Mouse (Mus musculus) cerebellum, adult 18-20 months (tissue): ENCODE results near the gene D17H6S53E.

Experiments
- DNase-seq, 2 experiments: peaks; one replicate each; pipeline ENCODE4 v3.0.0; 2021

D17H6S53E gene

GRCm38 (mm10) chr17:35162730-35163129 is 36.6 kb downstream of the D17H6S53E start:
- peak in 1 of 2 experiments; percentile 41 for DNase-seq

- no peak for DNase-seq
Measured at GRCm38 (mm10) chr17:35163326-35164081, 37.3 kb downstream of the D17H6S53E start.

DNA sequence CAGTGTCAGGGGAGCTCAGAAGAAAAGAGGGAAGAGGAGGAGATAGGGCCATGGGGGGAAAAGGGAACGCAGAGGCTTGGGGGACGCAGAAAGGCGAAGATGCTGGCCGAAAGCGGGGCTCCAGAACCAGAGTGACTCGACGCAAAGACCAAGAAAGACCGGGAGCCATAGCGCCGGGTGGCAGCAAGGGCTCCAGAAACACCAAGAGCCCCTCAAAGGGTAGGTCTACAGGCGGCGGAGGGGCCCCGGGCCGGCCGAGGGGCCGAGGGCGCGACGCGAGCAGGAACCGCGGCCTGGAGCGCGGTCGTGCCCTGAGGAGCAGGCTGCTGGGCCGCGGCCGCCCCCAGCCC is 38.0 kb downstream of the D17H6S53E start:
- DNase-seq = no peak

DNA sequence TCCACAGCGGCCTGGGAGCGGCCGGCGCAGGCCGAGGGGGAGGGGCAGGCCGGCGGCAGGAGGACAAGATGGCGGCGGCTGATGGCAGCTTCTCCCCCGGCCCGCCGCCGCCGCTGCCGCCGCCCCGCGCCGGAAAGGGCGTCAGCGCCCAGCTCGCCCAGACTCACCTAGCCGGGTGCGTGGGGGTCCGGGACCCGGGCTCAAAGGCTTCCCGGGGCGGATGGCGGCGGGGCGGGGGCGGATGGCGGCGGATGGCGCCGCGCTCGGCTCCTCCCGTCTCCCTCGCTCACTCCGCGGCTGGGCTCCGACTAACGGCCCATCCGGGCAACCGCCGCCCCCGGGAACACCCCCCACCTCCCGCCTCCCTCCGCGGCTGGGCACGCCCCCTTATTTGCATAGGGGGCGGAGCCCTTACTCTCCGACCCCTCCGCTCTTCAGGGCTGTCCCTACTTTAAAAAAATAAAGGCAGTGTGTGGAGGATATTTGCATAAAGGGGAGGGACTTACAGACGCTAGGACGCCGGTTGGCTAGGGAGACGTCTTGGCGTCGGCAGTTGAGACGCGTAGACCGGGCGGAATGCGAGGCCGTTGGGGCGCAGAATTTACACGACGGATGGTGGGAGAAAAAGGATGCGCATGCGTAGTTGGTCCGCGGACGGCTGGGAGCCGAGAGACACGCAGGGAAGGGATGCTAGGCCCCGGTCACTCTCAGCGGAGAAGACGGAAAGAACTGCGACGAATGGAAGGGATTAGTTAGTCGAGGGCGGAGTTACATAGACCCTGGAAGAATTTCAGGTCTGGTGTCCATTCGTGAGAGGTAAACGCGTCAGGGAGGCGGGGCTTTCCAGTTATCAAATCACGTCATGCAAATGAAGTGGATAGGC is 38.6 kb downstream of the D17H6S53E start, which contains the start of gene Prrc2a:
Gene Prrc2a (minus strand): TSS at position 330 of the 883 bp plus-strand sequence.
- peak; percentile 98 to 99 for DNase-seq

- DNase-seq = no peak
Measured at GRCm38 (mm10) chr17:35165451-35166155, 39.4 kb downstream of the D17H6S53E start.

DNA sequence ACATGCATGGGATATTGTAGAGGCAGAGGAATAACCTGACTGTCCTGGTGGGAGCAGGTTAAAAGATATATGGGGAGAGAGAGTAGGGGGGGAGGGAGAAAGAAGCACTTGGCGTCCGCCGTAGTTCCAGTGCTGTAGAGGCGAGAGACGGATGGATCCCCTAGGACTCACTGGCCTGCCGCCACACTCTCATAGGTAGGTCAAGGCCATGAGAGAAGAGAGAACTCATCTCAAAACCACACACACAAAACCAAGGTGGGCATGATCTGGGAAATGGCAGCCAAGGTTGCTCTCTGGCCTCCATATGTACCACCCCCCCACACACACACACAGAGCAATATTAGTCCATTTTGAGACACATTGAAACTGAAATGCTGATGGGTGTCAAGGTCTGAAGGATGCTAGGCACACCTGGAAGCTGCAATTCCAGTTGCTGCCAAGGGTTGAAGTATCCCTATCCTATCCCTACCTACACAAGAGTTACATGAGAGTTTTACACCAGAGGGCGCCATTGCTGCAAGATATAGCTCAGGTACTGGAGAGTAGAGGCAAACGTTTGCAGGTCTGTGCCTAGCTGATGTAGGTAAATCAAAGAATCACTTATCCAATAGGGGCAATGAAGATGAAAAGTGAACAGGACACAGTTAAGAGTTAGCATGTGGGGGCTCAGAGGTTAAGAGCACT is 40.3 kb downstream of the D17H6S53E start:
- DNase-seq = peak; percentile 76 to 79

DNA sequence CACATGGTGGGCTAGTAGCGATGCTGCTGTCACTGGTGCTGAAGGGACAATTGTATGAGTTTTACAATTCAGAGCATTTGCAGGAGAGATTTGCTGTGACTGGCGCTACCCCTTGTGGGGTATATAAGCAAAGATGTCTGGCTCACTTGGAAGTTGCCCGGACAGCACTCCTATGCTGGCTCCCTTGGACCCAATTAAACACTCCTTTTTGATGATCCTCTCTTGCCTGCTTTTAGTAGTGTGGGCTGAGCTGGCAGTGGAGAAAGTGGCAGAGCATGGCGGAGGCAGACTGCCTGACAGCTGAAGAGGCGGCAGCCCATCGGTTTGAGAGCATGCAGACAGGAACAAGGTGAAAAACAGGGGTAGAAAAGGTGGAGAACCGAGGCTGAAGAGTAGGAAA is 41.6 kb downstream of the D17H6S53E start:
- DNase-seq = no peak

DNA sequence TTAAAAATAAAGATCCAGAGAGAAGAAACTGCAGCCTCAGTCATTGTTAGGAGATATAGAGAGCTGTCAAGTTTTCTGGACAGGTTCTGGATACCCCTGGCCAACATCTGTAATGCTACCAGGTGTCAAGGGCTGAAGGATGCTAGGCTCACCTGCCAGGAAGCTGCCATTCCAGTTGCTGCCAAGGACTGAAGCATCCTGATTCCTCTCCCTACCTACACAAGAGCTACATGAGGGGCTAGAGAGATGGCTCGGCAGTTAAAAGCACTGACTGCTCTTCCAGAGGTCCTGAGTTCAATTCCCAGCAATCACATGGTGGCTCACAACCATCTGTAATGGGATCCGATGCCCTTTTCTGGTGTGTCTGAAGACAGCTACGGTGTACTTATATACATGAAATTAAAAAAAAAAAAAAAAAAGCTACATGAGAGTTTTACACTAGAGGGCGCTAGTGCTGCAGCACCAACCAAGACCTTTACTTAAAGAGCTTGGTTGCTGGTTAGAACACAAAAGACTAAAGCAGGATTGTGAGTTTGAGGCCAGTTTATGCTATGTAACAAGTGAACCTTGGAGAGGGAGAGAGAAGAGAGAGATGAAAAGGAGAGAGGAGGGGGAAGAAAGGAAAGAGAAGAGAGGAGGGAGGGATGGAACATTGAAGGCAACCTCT is 42.5 kb downstream of the D17H6S53E start:
- peak; percentile 32 to 51 for DNase-seq

DNA sequence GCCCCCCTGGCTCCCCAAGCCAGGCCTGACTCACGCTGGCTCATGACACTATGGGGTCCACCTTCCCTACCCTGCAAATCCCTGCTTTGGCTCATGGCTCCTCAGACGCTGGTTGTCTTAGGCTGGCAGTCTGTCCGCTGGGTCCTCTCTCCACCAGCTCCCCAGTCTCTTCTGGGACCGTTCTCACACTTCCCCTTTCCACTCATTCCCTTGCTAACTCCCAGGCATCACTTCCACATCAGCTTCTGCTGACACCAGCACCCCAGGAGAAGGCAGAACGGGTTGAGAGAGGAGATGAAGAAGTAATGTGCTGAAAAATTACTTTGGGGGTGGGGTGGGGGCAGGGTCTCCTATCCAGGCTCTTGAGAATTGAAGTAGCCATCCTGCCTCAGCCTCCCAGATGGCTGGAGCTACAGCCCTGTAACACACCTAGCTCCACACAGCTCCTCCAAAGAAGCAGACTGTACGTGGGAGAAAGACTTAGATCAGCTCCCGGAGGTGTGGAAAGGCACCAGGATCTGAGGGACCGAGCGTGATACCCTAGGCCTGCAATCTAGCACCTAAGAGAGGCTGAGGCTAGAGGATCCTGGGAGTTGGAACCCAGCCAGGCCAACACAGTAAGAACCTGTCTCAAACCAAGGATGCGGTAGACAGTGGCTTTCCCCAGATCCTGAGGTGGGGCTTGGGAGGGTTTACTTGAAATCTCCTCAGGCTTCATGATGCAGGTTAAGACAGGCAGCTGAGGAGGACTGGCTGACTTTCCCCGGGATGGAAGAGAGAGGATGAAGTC is 46.5 kb downstream of the D17H6S53E start:
- DNase-seq = no peak

- no peak for DNase-seq
Measured at GRCm38 (mm10) chr17:35173329-35173728, 47.2 kb downstream of the D17H6S53E start.

- no peak for DNase-seq
Measured at GRCm38 (mm10) chr17:35174201-35174977, 48.2 kb downstream of the D17H6S53E start.

DNA sequence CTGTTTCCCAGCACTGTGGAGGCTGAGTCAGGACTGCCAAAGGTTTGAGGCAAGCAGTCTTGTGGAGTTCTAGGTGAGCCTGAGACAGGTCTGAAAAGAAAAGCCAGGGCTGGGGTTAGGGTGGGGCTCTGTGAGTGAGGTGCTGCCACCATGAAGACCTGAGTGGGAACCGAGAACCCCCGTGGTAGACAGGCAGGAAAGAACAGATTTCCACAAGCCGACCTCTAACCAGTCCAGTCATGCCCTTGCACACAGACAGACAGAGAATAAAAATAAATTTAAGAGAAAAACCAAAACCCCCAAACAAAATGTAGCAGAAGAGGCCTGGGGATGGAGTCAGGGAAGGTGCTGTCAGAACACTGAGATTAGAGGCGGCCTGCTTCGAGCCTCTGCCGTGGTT is 49.2 kb downstream of the D17H6S53E start:
- no peak for DNase-seq

- no peak for DNase-seq
Measured at GRCm38 (mm10) chr17:35175968-35176367, 49.8 kb downstream of the D17H6S53E start, which contains the start of gene Aif1. Aif1 (minus strand) TSS chr17:35176068.
